Mouse (Mus musculus): ENCODE results near the gene Gsk3a. TPM values are rescaled to one million over a fixed set of nuclear protein-coding genes. Genes with fewer than 3 reads are reported as not detected.
A peak's percentile ranks its signal among the peaks of the same experiment; 100 is the strongest.

Gsk3a gene
- 87.3 TPM for polyA plus RNA-seq (2012; fragmentation: generic; extraction: Trizol)
- long read RNA-seq, experiment 1, result 0 reads
- long read RNA-seq, experiment 2, partial matches to known transcripts, result 0 of 1 reads
- long read RNA-seq, experiment 2, other reads (novel, unspliced or antisense), result 1 of 1 reads

DNA sequence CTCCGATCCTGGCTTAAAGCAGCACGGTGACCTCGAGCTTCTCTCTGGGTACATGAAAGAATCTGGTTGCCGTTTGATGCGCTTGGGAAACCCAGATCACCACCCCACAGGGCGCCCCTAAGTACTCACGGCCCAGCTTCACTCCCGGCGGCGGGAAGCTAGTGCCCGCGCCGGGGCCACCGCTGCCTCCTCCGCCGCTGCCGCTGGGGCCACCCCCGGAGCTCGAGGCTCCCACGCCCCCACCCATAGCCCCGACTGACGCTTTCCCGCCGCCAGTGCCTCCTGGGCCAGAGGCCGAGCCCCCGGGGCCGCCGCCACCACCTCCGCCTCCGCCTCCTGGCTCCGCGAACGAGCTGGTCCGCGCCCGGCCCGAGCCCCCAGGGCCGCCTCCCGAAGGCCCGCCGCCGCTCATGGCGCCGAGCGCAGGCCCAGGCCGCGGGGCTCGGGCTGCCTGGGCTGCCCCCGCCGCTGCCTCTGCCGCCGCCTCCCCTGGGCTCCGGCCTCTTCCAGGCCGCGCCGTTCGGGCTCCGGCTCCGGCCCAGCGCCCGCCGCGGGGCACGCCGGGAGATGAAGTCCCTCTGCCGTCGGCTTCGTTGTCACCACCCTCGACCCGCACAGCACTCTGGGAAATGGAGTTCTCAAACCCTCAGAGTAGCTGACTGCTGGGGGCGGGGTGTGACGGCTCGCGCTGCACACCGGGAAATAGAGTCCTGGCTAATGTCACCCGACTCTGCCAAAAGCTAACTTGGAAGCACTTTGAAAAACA is at the start of gene Gsk3a:
Gene Gsk3a (minus strand): TSS at position 603 of the 766 bp plus-strand sequence.
- peaks cover 27% of the 10 kb centered on the region for H3K36me3 ChIP-seq (ENCODE audit: control insufficient read depth, insufficient read depth)

DNA sequence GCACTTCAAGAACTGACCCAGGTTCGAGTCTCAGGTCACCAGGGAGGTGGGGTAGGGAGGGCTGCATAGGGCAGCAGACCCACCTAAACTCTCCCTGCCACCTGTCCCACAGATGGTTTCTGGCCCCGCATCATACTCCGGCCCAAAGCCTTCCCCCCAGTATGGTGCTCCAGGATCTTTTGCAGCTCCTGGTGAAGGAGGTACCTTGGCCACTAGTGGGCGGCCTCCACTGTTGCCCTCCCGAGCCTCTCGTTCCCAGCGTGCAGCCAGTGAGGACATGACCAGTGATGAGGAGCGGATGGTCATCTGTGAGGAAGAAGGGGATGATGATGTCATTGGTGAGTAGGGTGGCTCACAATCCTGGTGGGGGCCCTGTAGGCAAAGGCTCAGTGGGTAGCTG is 49.3 kb upstream of the Gsk3a start:
- peaks cover 27% of the 10 kb centered on the region for H3K79me2 ChIP-seq (ENCODE audit: control insufficient read depth, insufficient read depth)
- TF ChIP-seq CEBPB (IDR thresholded peaks at IDR 0.05; ENCODE audit: low read depth), result no peak
- TF ChIP-seq USF1 (IDR thresholded peaks at IDR 0.05; ENCODE audit: low read depth), result no peak
- no peak for TF ChIP-seq MYOD1 (IDR thresholded peaks at IDR 0.05; ENCODE audit: control insufficient read depth, insufficient read length, low read depth)
- TF ChIP-seq FOSL1 (IDR thresholded peaks at IDR 0.05; ENCODE audit: insufficient read depth, low read length, poor library complexity, severe bottlenecking), result no peak
- no peak for TF ChIP-seq CTCF (IDR thresholded peaks at IDR 0.05; ENCODE audit: control insufficient read depth, insufficient read depth, insufficient read length)
- TF ChIP-seq MAX (IDR thresholded peaks at IDR 0.05), result no peak
- TF ChIP-seq MYOG (IDR thresholded peaks at IDR 0.05; ENCODE audit: control insufficient read depth, extremely low read depth, insufficient read length), result no peak
- no peaks in the 10 kb centered on the region for H3K27me3 ChIP-seq (ENCODE audit: control insufficient read depth, insufficient read depth, insufficient read length)
- peaks cover 52% of the 10 kb centered on the region for H3K36me3 ChIP-seq (ENCODE audit: control insufficient read depth, insufficient read depth)
- H3K79me3 ChIP-seq (ENCODE audit: low read depth), result peaks cover 16% of the 10 kb centered on the region
- no peak overlapping the region for H3K4me3 ChIP-seq (ENCODE audit: insufficient read depth, poor library complexity, severe bottlenecking)
- no peak overlapping the region for H3ac ChIP-seq (ENCODE audit: control insufficient read depth, insufficient read length, low read depth)

More for the DNA sequence above, at the start of gene Gsk3a:
- H3K4me3 ChIP-seq (ENCODE audit: insufficient read depth, poor library complexity, severe bottlenecking), result peak within 1 kb of the TSS; percentile 55
- no peaks in the 10 kb centered on the region for H3K27me3 ChIP-seq (ENCODE audit: control insufficient read depth, insufficient read depth, insufficient read length)
- TF ChIP-seq MYOD1 (IDR thresholded peaks at IDR 0.05; ENCODE audit: control insufficient read depth, insufficient read length, low read depth), result no peak
- TF ChIP-seq USF1 (IDR thresholded peaks at IDR 0.05; ENCODE audit: low read depth), result no peak
- TF ChIP-seq MAX (IDR thresholded peaks at IDR 0.05), result no peak
- no peak for TF ChIP-seq MYOG (IDR thresholded peaks at IDR 0.05; ENCODE audit: control insufficient read depth, extremely low read depth, insufficient read length)
- no peak for TF ChIP-seq CEBPB (IDR thresholded peaks at IDR 0.05; ENCODE audit: low read depth)
- TF ChIP-seq FOSL1 (IDR thresholded peaks at IDR 0.05; ENCODE audit: insufficient read depth, low read length, poor library complexity, severe bottlenecking), result no peak
- peaks cover 41% of the 10 kb centered on the region for H3K79me2 ChIP-seq (ENCODE audit: control insufficient read depth, insufficient read depth)
- H3K79me3 ChIP-seq (ENCODE audit: low read depth), result peaks cover 21% of the 10 kb centered on the region
- H3ac ChIP-seq (ENCODE audit: control insufficient read depth, insufficient read length, low read depth), result peak within 1 kb of the TSS; percentile 80

- H3K27me3 ChIP-seq (ENCODE audit: control insufficient read depth, insufficient read depth, insufficient read length), result no peaks in the 10 kb centered on the region
- H3K36me3 ChIP-seq (ENCODE audit: control insufficient read depth, insufficient read depth), result peaks cover 45% of the 10 kb centered on the region
- TF ChIP-seq MYOG (IDR thresholded peaks at IDR 0.05; ENCODE audit: control insufficient read depth, extremely low read depth, insufficient read length) (no peak), CTCF (IDR thresholded peaks at IDR 0.05; ENCODE audit: control insufficient read depth, insufficient read depth, insufficient read length) (no peak), MYOD1 (IDR thresholded peaks at IDR 0.05; ENCODE audit: control insufficient read depth, insufficient read length, low read depth) (no peak), USF1 (IDR thresholded peaks at IDR 0.05; ENCODE audit: low read depth) (no peak), MAX (IDR thresholded peaks at IDR 0.05) (no peak), CEBPB (IDR thresholded peaks at IDR 0.05; ENCODE audit: low read depth) (no peak), FOSL1 (IDR thresholded peaks at IDR 0.05; ENCODE audit: insufficient read depth, low read length, poor library complexity, severe bottlenecking) (no peak)
- peaks cover 18% of the 10 kb centered on the region for H3K79me3 ChIP-seq (ENCODE audit: low read depth)
- H3K79me2 ChIP-seq (ENCODE audit: control insufficient read depth, insufficient read depth), result peaks cover 27% of the 10 kb centered on the region
- no peak overlapping the region for H3ac ChIP-seq (ENCODE audit: control insufficient read depth, insufficient read length, low read depth)
- H3K4me3 ChIP-seq (ENCODE audit: insufficient read depth, poor library complexity, severe bottlenecking), result no peak overlapping the region
Observed at GRCm38 (mm10) chr7:25285511-25286238, 48.0 kb upstream of the Gsk3a start.

GRCm38 (mm10) chr7:25284766-25285165 is 47.1 kb upstream of the Gsk3a start:
- Histone ChIP-seq H3K27me3 (ENCODE audit: control insufficient read depth, insufficient read depth, insufficient read length) (no peaks in the 10 kb centered on the region), H3ac (ENCODE audit: control insufficient read depth, insufficient read length, low read depth) (no peak overlapping the region), H3K36me3 (ENCODE audit: control insufficient read depth, insufficient read depth) (peaks cover 41% of the 10 kb centered on the region), H3K79me2 (ENCODE audit: control insufficient read depth, insufficient read depth) (peaks cover 27% of the 10 kb centered on the region), H3K79me3 (ENCODE audit: low read depth) (peaks cover 18% of the 10 kb centered on the region), H3K4me3 (ENCODE audit: insufficient read depth, poor library complexity, severe bottlenecking) (no peak overlapping the region)
- TF ChIP-seq MAX (IDR thresholded peaks at IDR 0.05), result no peak
- no peak for TF ChIP-seq CEBPB (IDR thresholded peaks at IDR 0.05; ENCODE audit: low read depth)
- no peak for TF ChIP-seq MYOD1 (IDR thresholded peaks at IDR 0.05; ENCODE audit: control insufficient read depth, insufficient read length, low read depth)
- no peak for TF ChIP-seq FOSL1 (IDR thresholded peaks at IDR 0.05; ENCODE audit: insufficient read depth, low read length, poor library complexity, severe bottlenecking)
- TF ChIP-seq CTCF (IDR thresholded peaks at IDR 0.05; ENCODE audit: control insufficient read depth, insufficient read depth, insufficient read length), result no peak
- TF ChIP-seq USF1 (IDR thresholded peaks at IDR 0.05; ENCODE audit: low read depth), result no peak
- TF ChIP-seq MYOG (IDR thresholded peaks at IDR 0.05; ENCODE audit: control insufficient read depth, extremely low read depth, insufficient read length), result no peak

- Histone ChIP-seq H3K36me3 (ENCODE audit: control insufficient read depth, insufficient read depth) (peaks cover 38% of the 10 kb centered on the region), H3K79me2 (ENCODE audit: control insufficient read depth, insufficient read depth) (peaks cover 27% of the 10 kb centered on the region), H3K79me3 (ENCODE audit: low read depth) (peaks cover 18% of the 10 kb centered on the region), H3K27me3 (ENCODE audit: control insufficient read depth, insufficient read depth, insufficient read length) (no peaks in the 10 kb centered on the region), H3ac (ENCODE audit: control insufficient read depth, insufficient read length, low read depth) (no peak overlapping the region), H3K4me3 (ENCODE audit: insufficient read depth, poor library complexity, severe bottlenecking) (no peak overlapping the region)
- TF ChIP-seq CEBPB (IDR thresholded peaks at IDR 0.05; ENCODE audit: low read depth), result no peak
- TF ChIP-seq USF1 (IDR thresholded peaks at IDR 0.05; ENCODE audit: low read depth), result no peak
- TF ChIP-seq CTCF (IDR thresholded peaks at IDR 0.05; ENCODE audit: control insufficient read depth, insufficient read depth, insufficient read length), result no peak
- TF ChIP-seq FOSL1 (IDR thresholded peaks at IDR 0.05; ENCODE audit: insufficient read depth, low read length, poor library complexity, severe bottlenecking), result no peak
- no peak for TF ChIP-seq MYOG (IDR thresholded peaks at IDR 0.05; ENCODE audit: control insufficient read depth, extremely low read depth, insufficient read length)
- TF ChIP-seq MAX (IDR thresholded peaks at IDR 0.05), result no peak
- no peak for TF ChIP-seq MYOD1 (IDR thresholded peaks at IDR 0.05; ENCODE audit: control insufficient read depth, insufficient read length, low read depth)
Observed at GRCm38 (mm10) chr7:25284171-25284570, 46.5 kb upstream of the Gsk3a start.
